Mouse (Mus musculus) gastrocnemius, postnatal 25 days (tissue): ENCODE data around the gene Agap1. TPM values are rescaled to one million over a fixed set of nuclear protein-coding genes. Genes with fewer than 3 reads are reported as not detected.

Experiments
- DNase-seq: peaks from one replicate; pipeline ENCODE4 v3.0.0; 2022
- total RNA-seq, 2 experiments: library from RNA; stranded (reverse); gene quantifications; 1 replicate in 1 of 2; 2 replicates in 1 of 2; pipeline ENCODE4 v1.2.3; 2021

The Agap1 gene
- total RNA-seq, 2 experiments from 2014 or later = 15.1 to 21.8 TPM

- peak; percentile 61 for DNase-seq
Observed at GRCm38 (mm10) chr1:89576985-89577384, 122.4 kb downstream of the Agap1 start.

GRCm38 (mm10) chr1:89580031-89580998 is 125.7 kb downstream of the Agap1 start:
- DNase-seq = peak; percentile 87

GRCm38 (mm10) chr1:89580999-89581765 is 126.6 kb downstream of the Agap1 start:
- DNase-seq = peak; percentile 62

GRCm38 (mm10) chr1:89581766-89582125 is 127.1 kb downstream of the Agap1 start:
- no peak for DNase-seq

GRCm38 (mm10) chr1:89583369-89583768 is 128.8 kb downstream of the Agap1 start:
- no peak for DNase-seq

GRCm38 (mm10) chr1:89586991-89587683 is 132.5 kb downstream of the Agap1 start:
- DNase-seq = no peak

- no peak for DNase-seq
Observed at GRCm38 (mm10) chr1:89588154-89588553, 133.5 kb downstream of the Agap1 start.

GRCm38 (mm10) chr1:89590994-89591393 is 136.4 kb downstream of the Agap1 start:
- DNase-seq = no peak

- DNase-seq = no peak
Observed at GRCm38 (mm10) chr1:89593219-89593618, 138.6 kb downstream of the Agap1 start.

- no peak for DNase-seq
Observed at GRCm38 (mm10) chr1:89594999-89595398, 140.4 kb downstream of the Agap1 start.

GRCm38 (mm10) chr1:89595421-89595820 is 140.8 kb downstream of the Agap1 start:
- DNase-seq = peak; percentile 52

GRCm38 (mm10) chr1:89596223-89596622 is 141.6 kb downstream of the Agap1 start:
- no peak for DNase-seq

- no peak for DNase-seq
Observed at GRCm38 (mm10) chr1:89598906-89599305, 144.3 kb downstream of the Agap1 start.

GRCm38 (mm10) chr1:89599983-89600741 is 145.6 kb downstream of the Agap1 start:
- no peak for DNase-seq

GRCm38 (mm10) chr1:89601349-89601748 is 146.7 kb downstream of the Agap1 start:
- no peak for DNase-seq

- no peak for DNase-seq
Observed at GRCm38 (mm10) chr1:89602879-89603278, 148.3 kb downstream of the Agap1 start.

- peak; percentile 45 for DNase-seq
Observed at GRCm38 (mm10) chr1:89606612-89607011, 152.0 kb downstream of the Agap1 start.

GRCm38 (mm10) chr1:89608766-89609165 is 154.2 kb downstream of the Agap1 start:
- no peak for DNase-seq

- no peak for DNase-seq
Observed at GRCm38 (mm10) chr1:89609964-89610363, 155.4 kb downstream of the Agap1 start.

- DNase-seq = no peak
Observed at GRCm38 (mm10) chr1:89611521-89611920, 156.9 kb downstream of the Agap1 start.

GRCm38 (mm10) chr1:89613234-89613870 is 158.7 kb downstream of the Agap1 start:
- no peak for DNase-seq
